Mouse (Mus musculus): ENCODE data around the gene Commd1. TPM values are rescaled to one million over a fixed set of nuclear protein-coding genes. Genes with fewer than 3 reads are reported as not detected.

Commd1 gene
- 385 and 388 TPM in 2 replicates for polyA plus RNA-seq (2016; fragmentation: Nextera tagmentation; extraction: Ambion mirVana)

DNA sequence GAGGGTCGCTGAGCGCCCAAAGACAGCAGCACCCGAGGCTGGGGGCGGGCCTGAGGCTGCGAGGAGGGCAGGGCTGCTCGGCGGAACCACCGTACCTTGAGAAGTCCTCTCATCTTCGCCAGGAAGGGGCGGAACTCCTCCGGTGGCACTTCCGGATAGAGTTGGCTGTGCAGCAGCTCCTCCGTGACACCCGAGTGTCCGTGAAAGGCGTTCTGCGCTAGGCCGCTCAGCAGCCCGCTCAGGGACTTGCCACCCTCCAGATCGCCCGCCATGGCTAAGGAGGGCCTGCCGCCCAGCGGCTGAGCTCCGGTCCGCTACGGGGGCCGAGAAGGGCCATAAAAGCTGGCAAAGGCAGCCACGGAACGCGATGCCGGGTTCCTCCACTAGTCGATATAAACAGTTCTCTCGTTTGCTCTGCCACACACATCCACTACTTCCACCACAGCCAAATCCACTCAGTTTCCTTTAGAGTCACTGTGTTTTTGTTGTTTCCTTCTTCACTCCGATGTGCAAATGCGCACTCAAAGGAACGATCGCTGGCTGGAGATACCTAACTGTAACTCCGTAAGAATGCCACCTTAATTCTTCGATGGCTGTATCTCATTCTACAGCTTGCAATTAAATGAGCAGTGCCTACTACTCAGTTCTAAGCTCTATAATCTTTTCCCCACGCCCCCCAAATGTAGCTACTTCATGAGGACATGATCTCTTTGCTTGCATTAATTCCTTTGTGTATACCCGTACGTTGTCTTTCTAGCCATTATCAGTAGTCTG is at the start of gene Commd1, which contains the start of gene Gm28048:
Gene Commd1 (minus strand): TSS at position 399 of the 774 bp plus-strand sequence.
Gene Gm28048 (minus strand): TSS at position 107 of the 774 bp plus-strand sequence.
- H3K9me3 ChIP-seq, result no peaks in the 10 kb centered on the region
- peaks cover 26% of the 10 kb centered on the region for H3K4me1 ChIP-seq
- peak within 1 kb of the TSS; percentile 94 for H3K27ac ChIP-seq
- H3K4me3 ChIP-seq, result peak within 1 kb of the TSS; percentile 80
- DNase-seq (ENCODE audit: extremely low spot score, low spot score), result peak; percentile 94
- H3K27me3 ChIP-seq (ENCODE audit: poor library complexity, severe bottlenecking), result no peaks in the 10 kb centered on the region
- peaks cover 19% of the 10 kb centered on the region for H3K36me3 ChIP-seq (replicated peaks)
- WGBS, result 4% methylated on average over 42 of the region's 42 CpGs

DNA sequence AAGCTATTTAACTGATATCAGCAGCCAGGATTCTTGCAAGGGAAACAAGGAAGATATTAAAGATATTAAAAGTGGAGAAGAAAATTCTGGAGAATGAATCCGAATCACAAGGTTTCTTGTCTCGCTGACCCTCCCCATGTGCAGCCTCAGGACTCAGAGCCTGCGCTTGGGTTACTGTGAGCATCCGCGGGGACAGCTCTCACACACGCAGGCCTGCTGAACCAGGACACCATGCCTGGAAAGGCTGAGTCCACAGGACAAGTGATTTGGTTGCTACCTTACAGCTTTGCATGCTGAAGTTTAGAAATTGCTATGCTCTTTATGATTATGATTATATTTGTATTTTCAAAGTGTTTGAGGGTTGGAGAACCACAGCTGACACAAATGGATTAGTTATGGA is 47.2 kb upstream of the Commd1 start:
- 85% methylated on average over 6 of the region's 6 CpGs for WGBS
- Histone ChIP-seq H3K9me3 (no peaks in the 10 kb centered on the region), H3K27me3 (ENCODE audit: poor library complexity, severe bottlenecking) (no peaks in the 10 kb centered on the region), H3K4me1 (peaks cover 4% of the 10 kb centered on the region), H3K27ac (no peak overlapping the region), H3K36me3 (replicated peaks) (no peaks in the 10 kb centered on the region), H3K4me3 (no peak overlapping the region)
- DNase-seq (ENCODE audit: extremely low spot score, low spot score), result no peak

DNA sequence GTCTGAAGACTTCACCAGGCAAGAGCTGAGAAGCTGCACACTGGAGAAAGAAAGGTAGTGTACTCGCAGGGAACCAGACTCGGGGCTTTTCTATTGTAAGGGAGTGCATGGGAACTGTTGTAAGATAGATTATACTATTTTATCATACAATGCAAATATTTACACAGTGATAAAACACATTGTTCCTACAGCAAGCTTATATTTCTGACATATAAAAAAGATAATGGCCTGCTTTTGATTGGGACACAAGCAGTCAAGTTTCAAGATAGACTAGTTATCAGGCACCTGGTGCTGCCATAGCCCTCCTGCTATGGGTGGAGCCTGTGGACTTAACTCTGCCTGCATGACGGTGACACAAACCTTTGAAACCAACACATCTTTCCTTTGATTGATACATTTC is 46.8 kb upstream of the Commd1 start:
- no peaks in the 10 kb centered on the region for H3K9me3 ChIP-seq
- WGBS, result 77% methylated on average over 3 of the region's 3 CpGs
- no peaks in the 10 kb centered on the region for H3K27me3 ChIP-seq (ENCODE audit: poor library complexity, severe bottlenecking)
- H3K36me3 ChIP-seq (replicated peaks), result no peaks in the 10 kb centered on the region
- no peak overlapping the region for H3K27ac ChIP-seq
- peaks cover 4% of the 10 kb centered on the region for H3K4me1 ChIP-seq
- no peak for DNase-seq (ENCODE audit: extremely low spot score, low spot score)
- no peak overlapping the region for H3K4me3 ChIP-seq

DNA sequence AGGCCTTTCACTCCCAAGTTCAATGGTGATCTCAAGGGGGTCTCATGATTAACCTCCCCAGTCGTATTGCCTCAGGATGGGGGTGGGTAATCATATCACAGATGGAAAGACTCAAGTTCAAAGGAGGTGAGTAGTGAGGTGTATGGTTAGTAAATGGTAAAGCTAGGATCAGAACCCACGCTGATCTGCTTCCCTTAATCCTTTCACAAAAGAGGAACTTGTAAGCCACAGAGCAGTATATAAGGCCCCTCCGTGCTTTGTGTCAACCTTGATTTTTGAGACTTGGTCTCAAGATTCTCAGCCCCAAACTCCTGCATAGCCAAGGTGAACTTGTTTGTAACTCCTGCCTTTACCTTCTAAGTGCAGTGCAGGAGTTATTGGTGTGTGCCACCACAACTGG is 42.0 kb upstream of the Commd1 start:
- Histone ChIP-seq H3K27ac (no peak overlapping the region), H3K36me3 (replicated peaks) (no peaks in the 10 kb centered on the region), H3K4me1 (peaks cover 4% of the 10 kb centered on the region), H3K4me3 (no peak overlapping the region), H3K9me3 (no peaks in the 10 kb centered on the region), H3K27me3 (ENCODE audit: poor library complexity, severe bottlenecking) (no peaks in the 10 kb centered on the region)
- 66% methylated on average over 3 of the region's 3 CpGs for WGBS
- DNase-seq (ENCODE audit: extremely low spot score, low spot score), result no peak

DNA sequence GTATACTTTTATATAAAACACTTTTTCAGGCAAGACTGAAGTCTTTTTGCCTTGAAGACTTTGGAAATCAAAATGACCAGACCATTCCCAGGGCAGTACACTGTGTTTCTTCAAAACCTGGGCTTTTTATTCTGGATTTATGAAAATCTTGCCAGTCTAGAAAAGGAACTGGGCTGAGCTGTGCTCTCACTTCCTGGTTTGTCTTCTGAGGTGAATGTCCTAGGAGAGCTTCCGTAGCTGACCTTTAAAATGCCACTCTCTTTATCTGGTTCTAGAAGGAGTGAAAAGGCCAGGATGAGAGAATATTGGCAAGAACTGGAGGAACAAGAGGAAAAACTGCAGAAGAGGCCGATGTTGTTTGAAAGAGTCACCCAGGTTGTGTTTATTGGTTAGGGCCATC is 41.0 kb upstream of the Commd1 start:
- Histone ChIP-seq H3K4me1 (peaks cover 4% of the 10 kb centered on the region), H3K27ac (no peak overlapping the region), H3K9me3 (peaks cover 5% of the 10 kb centered on the region; the same call in 1 of the 2 replicates), H3K27me3 (ENCODE audit: poor library complexity, severe bottlenecking) (no peaks in the 10 kb centered on the region), H3K4me3 (no peak overlapping the region), H3K36me3 (replicated peaks) (no peaks in the 10 kb centered on the region)
- DNase-seq (ENCODE audit: extremely low spot score, low spot score), result no peak
- 95% methylated on average over 2 of the region's 2 CpGs for WGBS

DNA sequence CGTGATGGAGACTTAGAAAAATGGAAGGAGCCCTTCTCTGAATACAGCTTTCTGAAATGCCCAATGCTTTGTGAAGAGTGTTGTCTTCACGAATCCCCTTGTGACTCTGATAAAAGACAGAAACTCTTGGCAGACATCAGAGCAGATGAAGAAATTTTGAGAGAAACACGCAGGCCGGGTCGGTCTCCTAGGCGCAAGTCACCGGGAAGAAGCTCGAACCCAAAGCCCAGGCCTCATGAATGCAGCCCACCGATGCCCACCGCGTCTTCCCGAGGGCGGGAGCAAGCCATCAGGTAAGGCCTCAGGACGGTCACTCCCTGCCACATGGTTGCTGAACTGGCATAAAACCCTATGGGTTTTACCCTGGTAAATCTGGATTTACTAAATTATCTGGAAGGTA is 38.7 kb upstream of the Commd1 start:
- Histone ChIP-seq H3K4me3 (no peak overlapping the region), H3K36me3 (replicated peaks) (no peaks in the 10 kb centered on the region), H3K27me3 (ENCODE audit: poor library complexity, severe bottlenecking) (no peaks in the 10 kb centered on the region), H3K9me3 (peaks cover 5% of the 10 kb centered on the region; the same call in 1 of the 2 replicates), H3K4me1 (no peaks in the 10 kb centered on the region), H3K27ac (no peak overlapping the region)
- DNase-seq (ENCODE audit: extremely low spot score, low spot score), result no peak
- 92% methylated on average over 14 of the region's 14 CpGs for WGBS

DNA sequence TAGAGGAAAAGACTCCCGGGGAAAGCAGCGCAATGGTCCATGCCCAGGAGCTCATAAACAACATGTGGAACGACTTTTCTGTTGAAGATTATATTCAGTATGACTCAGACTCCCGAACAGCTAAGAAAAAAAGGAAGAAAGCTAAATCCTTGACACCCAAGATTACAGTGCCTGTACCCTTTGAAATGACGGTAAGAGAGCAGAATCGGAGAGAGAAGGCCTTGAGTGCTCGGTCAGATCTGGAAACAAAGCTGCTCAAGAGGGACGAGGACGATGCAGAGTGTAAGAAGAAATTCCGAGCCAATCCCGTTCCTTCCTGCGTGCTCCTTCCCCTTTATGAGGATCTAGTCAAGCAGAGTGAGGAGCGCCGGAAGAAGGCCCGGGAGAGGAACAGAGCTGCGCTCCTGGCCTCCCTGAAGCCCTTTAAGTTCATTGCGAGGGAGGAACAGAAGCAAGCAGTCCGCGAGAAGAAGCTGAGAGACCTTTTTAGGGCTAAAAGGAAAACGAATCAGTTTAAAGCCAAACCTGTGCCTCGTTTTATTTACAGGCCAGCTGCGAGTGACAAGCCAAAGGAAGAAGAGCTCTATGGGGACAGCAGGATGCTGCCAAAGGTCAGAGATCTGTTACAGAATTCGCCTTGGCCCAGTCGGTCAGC is 38.1 kb upstream of the Commd1 start:
- Histone ChIP-seq H3K4me1 (no peaks in the 10 kb centered on the region), H3K4me3 (no peak overlapping the region), H3K36me3 (replicated peaks) (no peaks in the 10 kb centered on the region), H3K27me3 (ENCODE audit: poor library complexity, severe bottlenecking) (no peaks in the 10 kb centered on the region), H3K9me3 (peaks cover 5% of the 10 kb centered on the region; the same call in 1 of the 2 replicates), H3K27ac (no peak overlapping the region)
- no peak for DNase-seq (ENCODE audit: extremely low spot score, low spot score)
- 70% methylated on average over 24 of the region's 24 CpGs for WGBS

DNA sequence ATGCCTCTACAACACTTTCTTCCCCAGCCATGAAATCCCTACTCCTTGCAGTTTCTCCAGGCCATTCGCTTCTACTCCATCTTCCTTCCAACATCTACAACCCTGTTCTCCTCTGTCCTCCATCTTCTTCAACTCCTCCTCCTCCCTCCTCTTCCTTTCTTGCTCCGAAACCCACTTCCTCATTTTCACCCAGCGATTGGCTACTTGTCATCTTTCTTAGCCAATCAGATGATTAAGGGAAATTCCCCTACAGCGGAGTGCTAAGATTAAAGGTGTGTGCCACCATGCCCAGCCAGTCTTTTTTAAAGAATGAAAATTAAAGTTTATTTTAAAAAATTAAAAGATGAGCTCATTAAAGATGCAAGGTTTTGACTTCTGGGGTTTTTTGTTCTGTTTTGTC is 35.8 kb upstream of the Commd1 start:
- no peaks in the 10 kb centered on the region for H3K36me3 ChIP-seq (replicated peaks)
- WGBS, result 91% methylated on average over 4 of the region's 4 CpGs
- no peak for DNase-seq (ENCODE audit: extremely low spot score, low spot score)
- H3K4me1 ChIP-seq, result no peaks in the 10 kb centered on the region
- H3K4me3 ChIP-seq, result no peak overlapping the region
- H3K9me3 ChIP-seq, result peaks cover 5% of the 10 kb centered on the region; the same call in 1 of the 2 replicates
- H3K27me3 ChIP-seq (ENCODE audit: poor library complexity, severe bottlenecking), result no peaks in the 10 kb centered on the region
- H3K27ac ChIP-seq, result no peak overlapping the region

DNA sequence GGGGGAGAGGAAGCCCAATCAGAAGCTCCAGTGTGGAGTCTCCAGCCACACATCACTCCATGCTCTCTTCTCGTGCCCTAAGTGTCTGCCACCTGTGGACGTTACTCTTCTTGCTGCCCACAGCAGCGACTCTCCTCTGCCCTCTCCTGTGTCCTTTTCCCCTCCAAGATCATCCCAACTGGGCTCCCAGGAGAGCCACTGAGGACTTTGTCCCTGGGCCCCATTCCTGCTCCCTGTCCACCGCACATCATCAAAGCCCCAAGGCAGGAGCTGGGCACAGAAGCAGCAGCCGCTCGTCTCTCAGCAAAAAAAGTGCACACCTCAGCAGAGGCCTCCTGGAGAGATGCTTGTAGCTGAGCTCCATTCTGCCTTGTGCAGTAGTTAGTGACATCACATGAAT is 32.8 kb upstream of the Commd1 start:
- Histone ChIP-seq H3K9me3 (peaks cover 5% of the 10 kb centered on the region; the same call in 1 of the 2 replicates), H3K27me3 (ENCODE audit: poor library complexity, severe bottlenecking) (no peaks in the 10 kb centered on the region; the same call in 1 of the 2 replicates), H3K36me3 (replicated peaks) (no peaks in the 10 kb centered on the region), H3K4me1 (no peaks in the 10 kb centered on the region), H3K27ac (no peak overlapping the region), H3K4me3 (no peak overlapping the region)
- DNase-seq (ENCODE audit: extremely low spot score, low spot score), result no peak
- WGBS, result 69% methylated on average over 6 of the region's 6 CpGs

DNA sequence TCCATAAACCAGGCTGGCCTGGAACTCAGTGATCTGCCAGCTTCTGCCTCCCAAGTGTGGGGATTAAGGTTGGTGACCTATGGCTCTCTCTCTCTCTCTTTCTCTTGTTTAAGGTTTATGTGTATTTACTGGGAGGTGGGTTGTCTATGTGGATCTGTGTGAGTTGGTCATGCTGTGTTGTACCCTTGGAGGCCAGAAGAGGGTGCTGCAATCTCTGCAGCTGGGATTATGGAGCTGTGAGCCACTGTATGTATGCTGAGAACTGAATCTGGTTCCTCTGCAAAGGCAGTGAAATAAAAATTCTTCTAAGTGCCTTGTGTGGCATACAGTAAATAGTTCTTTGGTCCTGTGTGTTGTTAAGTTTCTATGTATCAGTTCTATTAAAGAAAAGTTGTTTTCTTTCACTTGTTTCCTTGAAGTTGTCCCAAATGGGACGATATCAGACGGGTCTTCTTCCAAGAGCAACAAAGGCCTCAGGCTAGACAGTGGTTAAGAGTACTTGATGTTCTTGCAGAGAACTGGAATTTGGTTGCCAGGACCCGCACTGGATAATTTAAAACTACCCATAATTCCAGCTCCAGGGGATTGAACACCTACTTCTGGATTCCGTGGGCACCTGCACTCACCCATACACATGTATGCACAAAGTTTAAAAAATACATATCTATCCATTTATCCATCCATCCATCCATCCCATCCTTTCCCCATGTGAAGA is 31.6 kb upstream of the Commd1 start:
- Histone ChIP-seq H3K27me3 (ENCODE audit: poor library complexity, severe bottlenecking) (peaks cover 7% of the 10 kb centered on the region), H3K36me3 (replicated peaks) (no peaks in the 10 kb centered on the region), H3K9me3 (peaks cover 5% of the 10 kb centered on the region; the same call in 1 of the 2 replicates), H3K27ac (no peak overlapping the region), H3K4me3 (no peak overlapping the region), H3K4me1 (peaks cover 3% of the 10 kb centered on the region; the same call in 1 of the 2 replicates)
- 84% methylated on average over 4 of the region's 4 CpGs for WGBS
- DNase-seq (ENCODE audit: extremely low spot score, low spot score), result no peak

DNA sequence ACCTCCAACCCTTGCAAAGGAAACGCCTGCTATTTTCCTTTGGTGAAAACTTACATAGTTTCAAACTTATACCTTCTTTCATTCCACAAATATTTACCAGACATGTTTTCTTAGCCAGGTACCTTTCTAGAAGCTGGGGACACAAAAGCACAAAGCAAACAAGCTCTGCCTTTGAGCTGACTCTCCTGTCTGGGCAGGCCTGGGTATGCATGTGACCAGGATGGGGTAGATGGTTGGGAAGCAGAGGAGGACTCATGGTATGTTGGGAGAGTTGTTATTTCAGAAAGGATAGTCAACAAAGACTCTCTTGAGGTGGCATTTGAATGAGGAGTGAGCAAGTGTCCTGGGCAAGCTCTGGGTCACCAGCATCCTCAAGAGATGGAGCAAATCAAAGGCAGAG is 30.9 kb upstream of the Commd1 start:
- DNase-seq (ENCODE audit: extremely low spot score, low spot score), result no peak
- WGBS, result 86% methylated on average over 1 of the region's 1 CpGs
- peaks cover 7% of the 10 kb centered on the region for H3K27me3 ChIP-seq (ENCODE audit: poor library complexity, severe bottlenecking)
- no peaks in the 10 kb centered on the region for H3K36me3 ChIP-seq (replicated peaks)
- no peaks in the 10 kb centered on the region for H3K9me3 ChIP-seq
- peaks cover 4% of the 10 kb centered on the region; the same call in 1 of the 2 replicates for H3K4me1 ChIP-seq
- H3K4me3 ChIP-seq, result no peak overlapping the region
- no peak overlapping the region for H3K27ac ChIP-seq

DNA sequence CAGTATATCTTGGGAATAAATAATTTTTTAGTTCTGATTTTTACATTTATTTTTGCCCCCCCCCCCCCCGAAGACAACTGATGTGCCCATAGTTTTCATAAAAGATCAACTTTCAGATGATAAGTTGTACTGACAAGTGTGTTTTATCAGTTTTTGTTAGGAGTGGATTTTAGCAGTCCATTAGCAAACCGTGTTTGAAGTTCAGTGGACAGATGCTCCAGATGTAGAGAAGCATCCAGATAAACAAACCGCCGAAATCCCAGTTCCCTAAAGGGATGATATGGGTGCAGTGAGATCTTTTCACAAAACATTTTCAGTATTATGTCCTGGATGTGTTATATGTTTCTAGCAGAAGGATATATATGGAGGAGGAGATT is 26.6 kb upstream of the Commd1 start:
- peak overlapping the region; percentile 70 for H3K4me3 ChIP-seq
- 53% methylated on average over 4 of the region's 4 CpGs for WGBS
- peaks cover 25% of the 10 kb centered on the region for H3K36me3 ChIP-seq (replicated peaks)
- peaks cover 14% of the 10 kb centered on the region for H3K4me1 ChIP-seq
- H3K27me3 ChIP-seq (ENCODE audit: poor library complexity, severe bottlenecking), result peaks cover 7% of the 10 kb centered on the region
- H3K9me3 ChIP-seq, result no peaks in the 10 kb centered on the region
- no peak for DNase-seq (ENCODE audit: extremely low spot score, low spot score)
- peak overlapping the region; percentile 90; the same call in 1 of the 2 replicates for H3K27ac ChIP-seq
